Mouse (Mus musculus): ENCODE data around the gene Mtus2. TPM values are rescaled to one million over a fixed set of nuclear protein-coding genes. Genes with fewer than 3 reads are reported as not detected.

Mtus2 gene
- polyA plus RNA-seq, 1 experiment = 1.8 TPM

GRCm38 (mm10) chr5:148094640-148095039 is 137.5 kb downstream of the Mtus2 start:
- H3K4me3 ChIP-seq (ENCODE audit: insufficient read depth, low read depth, low read length) = no peak overlapping the region
- H3K4me1 ChIP-seq (ENCODE audit: control insufficient read depth, insufficient read depth, insufficient read length, low read length) = no peaks in the 10 kb centered on the region

GRCm38 (mm10) chr5:148099356-148099755 is 142.2 kb downstream of the Mtus2 start:
- no peak overlapping the region for H3K27ac ChIP-seq (replicated peaks; ENCODE audit: low read depth, low read length)
- H3K4me1 ChIP-seq (ENCODE audit: control insufficient read depth, insufficient read depth, insufficient read length, low read length) = no peaks in the 10 kb centered on the region
- H3K4me3 ChIP-seq (ENCODE audit: insufficient read depth, low read depth, low read length) = no peak overlapping the region

More at GRCm38 (mm10) chr5:148094640-148095039, 137.5 kb downstream of the Mtus2 start:
- H3K27ac ChIP-seq (replicated peaks; ENCODE audit: low read depth, low read length) = no peak overlapping the region

GRCm38 (mm10) chr5:148107324-148107723 is 150.2 kb downstream of the Mtus2 start:
- Histone ChIP-seq H3K4me3 (ENCODE audit: insufficient read depth, low read depth, low read length) (no peak overlapping the region), H3K27ac (replicated peaks; ENCODE audit: low read depth, low read length) (no peak overlapping the region), H3K4me1 (ENCODE audit: control insufficient read depth, insufficient read depth, insufficient read length, low read length) (no peaks in the 10 kb centered on the region)

- H3K4me3 ChIP-seq (ENCODE audit: insufficient read depth, low read depth, low read length) = no peak overlapping the region
- H3K27ac ChIP-seq (replicated peaks; ENCODE audit: low read depth, low read length) = no peak overlapping the region
- no peaks in the 10 kb centered on the region for H3K4me1 ChIP-seq (ENCODE audit: control insufficient read depth, insufficient read depth, insufficient read length, low read length)
These were observed 150.8 kb downstream of the Mtus2 start for GRCm38 (mm10) chr5:148107890-148108289.

GRCm38 (mm10) chr5:148108314-148108713 is 151.2 kb downstream of the Mtus2 start:
- Histone ChIP-seq H3K27ac (replicated peaks; ENCODE audit: low read depth, low read length) (no peak overlapping the region), H3K4me3 (ENCODE audit: insufficient read depth, low read depth, low read length) (no peak overlapping the region)

GRCm38 (mm10) chr5:148115207-148115817 is 158.2 kb downstream of the Mtus2 start:
- H3K4me1 ChIP-seq (ENCODE audit: control insufficient read depth, insufficient read depth, insufficient read length, low read length) = no peaks in the 10 kb centered on the region

More at GRCm38 (mm10) chr5:148108314-148108713, 151.2 kb downstream of the Mtus2 start:
- no peaks in the 10 kb centered on the region for H3K4me1 ChIP-seq (ENCODE audit: control insufficient read depth, insufficient read depth, insufficient read length, low read length)

GRCm38 (mm10) chr5:148124354-148124753 is 167.2 kb downstream of the Mtus2 start:
- no peak overlapping the region for H3K27ac ChIP-seq (replicated peaks; ENCODE audit: low read depth, low read length)
- no peak overlapping the region for H3K4me3 ChIP-seq (ENCODE audit: insufficient read depth, low read depth, low read length)
- H3K4me1 ChIP-seq (ENCODE audit: control insufficient read depth, insufficient read depth, insufficient read length, low read length) = no peaks in the 10 kb centered on the region

More at GRCm38 (mm10) chr5:148115207-148115817, 158.2 kb downstream of the Mtus2 start:
- no peak overlapping the region for H3K27ac ChIP-seq (replicated peaks; ENCODE audit: low read depth, low read length)
- H3K4me3 ChIP-seq (ENCODE audit: insufficient read depth, low read depth, low read length) = no peak overlapping the region

GRCm38 (mm10) chr5:148130691-148131457 is 173.8 kb downstream of the Mtus2 start:
- H3K4me1 ChIP-seq (ENCODE audit: control insufficient read depth, insufficient read depth, insufficient read length, low read length) = no peaks in the 10 kb centered on the region
- no peak overlapping the region for H3K4me3 ChIP-seq (ENCODE audit: insufficient read depth, low read depth, low read length)
- H3K27ac ChIP-seq (replicated peaks; ENCODE audit: low read depth, low read length) = 0 out of 2 replicates have a peak overlapping the region, but pooled peaks have one; percentile 7

- 0 out of 2 replicates have a peak overlapping the region, but pooled peaks have one; percentile 7 for H3K27ac ChIP-seq (replicated peaks; ENCODE audit: low read depth, low read length)
- no peak overlapping the region for H3K4me3 ChIP-seq (ENCODE audit: insufficient read depth, low read depth, low read length)
- no peaks in the 10 kb centered on the region for H3K4me1 ChIP-seq (ENCODE audit: control insufficient read depth, insufficient read depth, insufficient read length, low read length)
These were observed 174.5 kb downstream of the Mtus2 start for GRCm38 (mm10) chr5:148131458-148132131.

- H3K4me3 ChIP-seq (ENCODE audit: insufficient read depth, low read depth, low read length) = no peak overlapping the region
- H3K4me1 ChIP-seq (ENCODE audit: control insufficient read depth, insufficient read depth, insufficient read length, low read length) = no peaks in the 10 kb centered on the region
- no peak overlapping the region for H3K27ac ChIP-seq (replicated peaks; ENCODE audit: low read depth, low read length)
These were observed 176.4 kb downstream of the Mtus2 start for GRCm38 (mm10) chr5:148133448-148134060.

- Histone ChIP-seq H3K27ac (replicated peaks; ENCODE audit: low read depth, low read length) (no peak overlapping the region), H3K4me1 (ENCODE audit: control insufficient read depth, insufficient read depth, insufficient read length, low read length) (no peaks in the 10 kb centered on the region), H3K4me3 (ENCODE audit: insufficient read depth, low read depth, low read length) (no peak overlapping the region)
These were observed 184.5 kb downstream of the Mtus2 start for GRCm38 (mm10) chr5:148141662-148142061.

- H3K27ac ChIP-seq (replicated peaks; ENCODE audit: low read depth, low read length) = no peak overlapping the region
- H3K4me3 ChIP-seq (ENCODE audit: insufficient read depth, low read depth, low read length) = no peak overlapping the region
- no peaks in the 10 kb centered on the region for H3K4me1 ChIP-seq (ENCODE audit: control insufficient read depth, insufficient read depth, insufficient read length, low read length)
These were observed 189.2 kb downstream of the Mtus2 start for GRCm38 (mm10) chr5:148146200-148146823.

- Histone ChIP-seq H3K27ac (replicated peaks; ENCODE audit: low read depth, low read length) (no peak overlapping the region), H3K4me3 (ENCODE audit: insufficient read depth, low read depth, low read length) (no peak overlapping the region), H3K4me1 (ENCODE audit: control insufficient read depth, insufficient read depth, insufficient read length, low read length) (no peaks in the 10 kb centered on the region)
These were observed 194.9 kb downstream of the Mtus2 start for GRCm38 (mm10) chr5:148151894-148152599.
